Mouse (Mus musculus): ENCODE results near the gene Clip4. TPM values are rescaled to one million over a fixed set of nuclear protein-coding genes. Genes with fewer than 3 reads are reported as not detected.
A peak's percentile ranks its signal among the peaks of the same experiment; 100 is the strongest.

Clip4 gene
- polyA plus RNA-seq, 1 experiment from 2014 or later, result 3.3 TPM

DNA sequence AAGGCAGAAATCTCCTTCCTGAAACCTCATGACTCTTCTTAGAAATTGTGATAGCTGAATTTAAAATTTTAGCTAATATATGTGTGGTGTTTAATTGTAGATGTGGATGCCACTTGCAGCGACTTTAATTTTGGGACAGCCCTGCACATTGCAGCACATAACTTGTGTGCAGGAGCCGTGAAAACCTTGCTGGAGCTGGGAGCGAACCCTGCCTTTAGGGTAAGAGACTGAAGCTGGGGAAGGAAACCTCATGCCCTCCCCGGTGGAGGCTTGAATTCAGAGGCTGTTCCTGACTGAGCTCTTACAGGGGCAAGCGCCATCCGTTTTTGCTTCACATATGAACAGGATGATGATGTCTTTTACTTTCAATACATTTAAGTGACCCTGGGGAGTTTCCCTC is 35.2 kb downstream of the Clip4 start:
- Histone ChIP-seq H3K27ac (ENCODE audit: low read depth, low read length) (no peak overlapping the region), H3K9ac (ENCODE audit: low read depth, low read length) (no peak overlapping the region), H3K4me2 (replicated peaks; ENCODE audit: low read depth) (no peak overlapping the region), H3K27me3 (replicated peaks; ENCODE audit: control insufficient read depth, insufficient read depth, low read length) (no peaks in the 10 kb centered on the region), H3K4me3 (ENCODE audit: low read depth, low read length) (no peak overlapping the region), H3K36me3 (ENCODE audit: control insufficient read depth, insufficient read depth) (no peaks in the 10 kb centered on the region), H3K4me1 (replicated peaks; ENCODE audit: control insufficient read depth, insufficient read depth, low read length) (no peaks in the 10 kb centered on the region), H3K9me3 (ENCODE audit: control insufficient read depth) (no peaks in the 10 kb centered on the region)
- 91% methylated on average over 6 of the region's 6 CpGs for whole genome bisulfite sequencing
- no peak for TF ChIP-seq CTCF (IDR thresholded peaks at IDR 0.05; ENCODE audit: low read depth)
- ATAC-seq, result no peak

DNA sequence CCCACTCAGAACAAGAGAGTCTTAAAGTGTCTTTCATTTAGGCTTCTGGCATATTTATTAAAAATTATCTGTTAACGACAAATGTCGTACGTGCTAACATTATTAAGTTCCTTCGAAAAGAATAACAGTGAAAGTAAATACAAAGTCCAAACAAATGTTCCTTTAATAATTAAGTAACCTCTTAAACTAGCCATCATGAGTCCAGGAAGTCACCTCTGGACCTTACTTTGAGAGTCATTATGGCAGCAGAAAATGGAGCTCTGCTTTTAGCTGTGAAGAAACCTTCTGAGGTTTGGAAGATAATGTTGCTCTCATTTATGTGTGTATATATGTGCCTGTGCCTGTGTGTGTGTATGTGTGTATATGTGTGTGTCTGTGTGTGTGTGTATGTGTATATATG is 35.6 kb downstream of the Clip4 start:
- Histone ChIP-seq H3K36me3 (ENCODE audit: control insufficient read depth, insufficient read depth) (no peaks in the 10 kb centered on the region), H3K4me2 (replicated peaks; ENCODE audit: low read depth) (no peak overlapping the region), H3K27ac (ENCODE audit: low read depth, low read length) (no peak overlapping the region), H3K27me3 (replicated peaks; ENCODE audit: control insufficient read depth, insufficient read depth, low read length) (no peaks in the 10 kb centered on the region), H3K4me1 (replicated peaks; ENCODE audit: control insufficient read depth, insufficient read depth, low read length) (no peaks in the 10 kb centered on the region), H3K4me3 (ENCODE audit: low read depth, low read length) (no peak overlapping the region), H3K9ac (ENCODE audit: low read depth, low read length) (no peak overlapping the region), H3K9me3 (ENCODE audit: control insufficient read depth) (no peaks in the 10 kb centered on the region)
- 75% methylated on average over 4 of the region's 4 CpGs for WGBS
- TF ChIP-seq CTCF (IDR thresholded peaks at IDR 0.05; ENCODE audit: low read depth), result no peak
- no peak for ATAC-seq

DNA sequence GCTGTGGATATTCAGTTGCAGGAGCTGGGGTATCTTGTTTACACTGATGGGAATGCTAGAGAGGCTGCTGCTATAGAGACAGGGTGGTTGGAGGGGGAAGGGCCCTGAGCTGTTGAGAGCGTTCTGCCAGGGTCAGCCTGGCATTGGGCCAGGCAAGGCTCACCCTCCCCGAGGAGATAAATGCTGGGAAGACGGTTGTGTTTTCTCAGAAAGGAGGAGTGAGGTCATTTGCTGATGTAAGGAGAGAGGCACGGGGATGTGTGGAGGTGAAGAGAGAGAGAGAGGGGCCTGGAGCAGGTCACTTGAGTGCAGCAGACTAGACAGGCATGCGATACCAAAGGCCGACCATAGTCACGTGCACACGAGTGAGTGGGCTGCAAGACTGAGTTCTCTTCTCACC is 42.8 kb downstream of the Clip4 start:
- Histone ChIP-seq H3K4me1 (replicated peaks; ENCODE audit: control insufficient read depth, insufficient read depth, low read length) (no peaks in the 10 kb centered on the region), H3K27me3 (replicated peaks; ENCODE audit: control insufficient read depth, insufficient read depth, low read length) (no peaks in the 10 kb centered on the region), H3K27ac (ENCODE audit: low read depth, low read length) (no peak overlapping the region), H3K4me3 (ENCODE audit: low read depth, low read length) (no peak overlapping the region), H3K36me3 (ENCODE audit: control insufficient read depth, insufficient read depth) (no peaks in the 10 kb centered on the region), H3K9me3 (ENCODE audit: control insufficient read depth) (no peaks in the 10 kb centered on the region), H3K9ac (ENCODE audit: low read depth, low read length) (no peak overlapping the region), H3K4me2 (replicated peaks; ENCODE audit: low read depth) (no peak overlapping the region)
- TF ChIP-seq CTCF (IDR thresholded peaks at IDR 0.05; ENCODE audit: low read depth), result no peak
- ATAC-seq, result 0 out of 2 replicates have a peak, but pooled peaks have one; percentile 28
- WGBS, result 43% methylated on average over 8 of the region's 8 CpGs

DNA sequence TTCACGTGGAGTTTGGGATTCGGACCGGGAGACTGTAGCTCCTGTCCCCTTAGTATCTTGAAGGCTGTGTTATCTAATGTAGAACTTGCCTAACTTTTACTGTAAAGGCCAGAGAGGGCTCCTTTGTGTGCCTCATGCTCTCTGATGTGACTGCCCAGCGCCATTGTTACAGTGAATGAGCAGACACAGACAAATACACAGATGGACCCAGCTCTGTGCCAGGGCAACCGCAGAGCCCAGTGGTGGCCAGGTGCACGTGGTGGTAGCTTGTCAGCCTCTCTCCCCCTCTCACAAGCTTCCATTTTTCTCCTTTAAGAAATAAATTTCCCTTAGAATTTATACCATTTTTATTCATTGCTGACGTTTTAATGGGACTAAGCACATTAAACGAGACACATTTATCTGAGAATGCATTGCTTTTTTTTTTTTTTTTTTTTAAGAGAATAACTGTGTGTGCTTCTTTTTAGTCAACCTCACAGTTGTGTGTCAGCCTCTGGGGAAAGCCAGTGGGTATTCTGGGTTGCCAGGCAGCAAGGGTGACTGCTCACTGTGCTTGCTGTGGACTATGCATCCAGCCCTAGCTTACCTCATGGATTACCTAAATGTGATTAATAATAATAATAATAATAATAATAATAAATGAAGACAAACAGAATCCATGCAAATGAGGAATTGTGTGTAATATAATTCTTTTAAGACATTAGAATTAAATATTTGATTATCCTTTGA is 48.0 kb downstream of the Clip4 start:
- no peak for ATAC-seq
- Histone ChIP-seq H3K9me3 (ENCODE audit: control insufficient read depth) (no peaks in the 10 kb centered on the region), H3K36me3 (ENCODE audit: control insufficient read depth, insufficient read depth) (no peaks in the 10 kb centered on the region), H3K27ac (ENCODE audit: low read depth, low read length) (no peak overlapping the region), H3K4me2 (replicated peaks; ENCODE audit: low read depth) (no peak overlapping the region), H3K27me3 (replicated peaks; ENCODE audit: control insufficient read depth, insufficient read depth, low read length) (no peaks in the 10 kb centered on the region), H3K9ac (ENCODE audit: low read depth, low read length) (no peak overlapping the region), H3K4me3 (ENCODE audit: low read depth, low read length) (no peak overlapping the region), H3K4me1 (replicated peaks; ENCODE audit: control insufficient read depth, insufficient read depth, low read length) (no peaks in the 10 kb centered on the region)
- 84% methylated on average over 8 of the region's 8 CpGs for WGBS
- TF ChIP-seq CTCF (IDR thresholded peaks at IDR 0.05; ENCODE audit: low read depth), result no peak

DNA sequence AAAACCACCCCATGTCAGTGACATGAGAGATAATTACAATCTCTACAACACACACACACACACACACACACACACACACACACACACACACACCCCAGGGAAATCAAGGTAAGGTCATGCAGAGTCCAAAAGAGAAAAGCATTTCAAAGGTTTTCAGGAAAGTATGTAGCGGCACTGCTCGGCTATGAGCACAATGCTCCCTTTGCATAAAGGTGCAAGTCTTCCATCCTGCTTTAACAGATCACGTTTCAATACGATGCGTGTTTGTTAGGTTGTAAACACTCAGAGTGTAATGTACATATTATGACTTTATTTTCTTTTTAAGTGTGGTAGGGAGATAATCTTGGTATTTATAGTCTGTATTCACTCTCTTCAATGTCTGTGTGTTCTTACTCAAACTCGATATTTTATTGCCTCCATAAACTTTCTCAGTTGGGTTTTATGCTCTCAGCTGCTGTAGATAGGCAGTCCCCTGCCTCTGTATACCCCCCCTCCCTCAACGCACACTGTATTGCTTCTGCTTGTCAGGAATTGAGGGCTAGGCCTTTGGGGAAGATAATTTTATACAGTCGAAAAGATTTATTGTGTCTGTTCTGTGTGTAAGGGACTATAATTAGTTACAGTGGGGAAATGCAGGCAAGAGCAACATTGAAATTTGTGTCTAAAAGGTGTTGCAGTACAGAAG is 55.5 kb downstream of the Clip4 start:
- no peak overlapping the region for H3K4me3 ChIP-seq (ENCODE audit: low read depth, low read length)
- H3K9ac ChIP-seq (ENCODE audit: low read depth, low read length), result no peak overlapping the region
- no peaks in the 10 kb centered on the region for H3K36me3 ChIP-seq (ENCODE audit: control insufficient read depth, insufficient read depth)
- ATAC-seq, result peak; percentile 45
- H3K27ac ChIP-seq (ENCODE audit: low read depth, low read length), result no peak overlapping the region
- H3K27me3 ChIP-seq (replicated peaks; ENCODE audit: control insufficient read depth, insufficient read depth, low read length), result no peaks in the 10 kb centered on the region
- no peaks in the 10 kb centered on the region for H3K9me3 ChIP-seq (ENCODE audit: control insufficient read depth)
- no peaks in the 10 kb centered on the region for H3K4me1 ChIP-seq (replicated peaks; ENCODE audit: control insufficient read depth, insufficient read depth, low read length)
- WGBS, result 33% methylated on average over 8 of the region's 8 CpGs
- H3K4me2 ChIP-seq (replicated peaks; ENCODE audit: low read depth), result no peak overlapping the region
- no peak for TF ChIP-seq CTCF (IDR thresholded peaks at IDR 0.05; ENCODE audit: low read depth)

DNA sequence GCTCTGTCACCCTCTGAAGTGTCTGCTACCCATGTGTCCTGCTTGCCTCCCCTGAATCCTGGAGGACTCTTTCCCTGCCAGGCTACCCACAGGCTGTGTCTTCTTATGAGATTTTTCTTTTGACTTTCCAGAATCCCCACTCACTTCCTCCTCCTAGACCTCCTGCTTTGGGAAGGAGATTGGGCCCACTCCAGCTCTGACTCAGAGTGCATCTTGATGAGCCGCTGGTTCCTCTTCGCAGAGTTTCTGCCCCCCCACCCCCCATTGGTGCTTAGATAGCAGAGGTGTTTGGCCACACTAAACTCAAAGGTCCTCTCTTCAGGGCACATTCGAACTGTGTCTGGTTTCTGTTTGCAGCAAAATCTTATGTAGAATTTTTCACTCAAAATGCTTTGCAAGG is 58.3 kb downstream of the Clip4 start:
- Histone ChIP-seq H3K27ac (ENCODE audit: low read depth, low read length) (no peak overlapping the region), H3K4me2 (replicated peaks; ENCODE audit: low read depth) (no peak overlapping the region), H3K27me3 (replicated peaks; ENCODE audit: control insufficient read depth, insufficient read depth, low read length) (no peaks in the 10 kb centered on the region), H3K4me3 (ENCODE audit: low read depth, low read length) (no peak overlapping the region), H3K36me3 (ENCODE audit: control insufficient read depth, insufficient read depth) (no peaks in the 10 kb centered on the region), H3K9me3 (ENCODE audit: control insufficient read depth) (no peaks in the 10 kb centered on the region), H3K4me1 (replicated peaks; ENCODE audit: control insufficient read depth, insufficient read depth, low read length) (no peaks in the 10 kb centered on the region), H3K9ac (ENCODE audit: low read depth, low read length) (no peak overlapping the region)
- no peak for TF ChIP-seq CTCF (IDR thresholded peaks at IDR 0.05; ENCODE audit: low read depth)
- no peak for ATAC-seq
- WGBS, result 57% methylated on average over 3 of the region's 3 CpGs
